Mouse (Mus musculus) heart, postnatal 0 days (tissue): ENCODE measurements around the gene AU041133. TPM values are rescaled to one million over a fixed set of nuclear protein-coding genes. Genes with fewer than 3 reads are reported as not detected.
"Not testable (repeated sequence)": the region's sequence is repeated elsewhere in the genome, so short reads cannot be mapped to it uniquely, and the experiment has no call there.

Experiments
- ATAC-seq: fragments of 200-750 bp; cut with Nextera tagmentation; 2 replicates; pipeline ENCODE4 v1.8.0; 2017; ENCODE audit warnings: low read depth, moderate number of reproducible peaks, moderate library complexity; ENCODE audit not compliant: insufficient read depth
- DNase-seq: peaks from one replicate; pipeline ENCODE4 v3.0.0-alpha.2; 2016; ENCODE audit warnings: low spot score
- H3K27ac ChIP-seq: fragments of 300-500 bp; sonication (generic); 2 replicates; pipeline ENCODE4 v1.5.1; 2014; ENCODE audit warnings: low read depth, mild to moderate bottlenecking
- H3K27me3 ChIP-seq: fragments of 300-500 bp; sonication (generic); 2 replicates; pipeline ENCODE4 v1.6.1; 2014; ENCODE audit warnings: low read length, mixed read lengths; ENCODE audit not compliant: control insufficient read depth, insufficient read depth
- H3K36me3 ChIP-seq: fragments of 300-500 bp; sonication (generic); replicated peaks from 2 replicates; pipeline ENCODE4 v1.6.1; 2014; ENCODE audit warnings: low read length, mixed read lengths; ENCODE audit not compliant: control insufficient read depth, insufficient read depth
- H3K4me1 ChIP-seq: fragments of 300-500 bp; sonication (generic); 2 replicates; pipeline ENCODE4 v1.6.1; 2014; ENCODE audit warnings: antibody characterized with exemption; ENCODE audit not compliant: control insufficient read depth, insufficient read depth
- H3K4me2 ChIP-seq: fragments of 300-500 bp; sonication (generic); 2 replicates; pipeline ENCODE4 v1.6.1; 2014; ENCODE audit warnings: low read depth, mild to moderate bottlenecking, low read length, moderate library complexity
- H3K4me3 ChIP-seq: fragments of 300-500 bp; sonication (generic); 2 replicates; pipeline ENCODE4 v1.5.1; 2014; ENCODE audit warnings: low read depth, low read length
- H3K9ac ChIP-seq: fragments of 300-500 bp; sonication (generic); replicated peaks from 2 replicates; pipeline ENCODE4 v1.6.1; 2014; ENCODE audit warnings: low read depth, low read length, mixed read lengths
- H3K9me3 ChIP-seq: fragments of 300-500 bp; sonication (generic); replicated peaks from 2 replicates; pipeline ENCODE4 v1.6.1; 2016; ENCODE audit warnings: low read length; ENCODE audit not compliant: control insufficient read depth
- CTCF ChIP-seq: IDR thresholded peaks from 2 replicates; pipeline ENCODE4 v1.5.1; 2016; ENCODE audit warnings: antibody characterized with exemption, control low read depth, low read depth
- EP300 ChIP-seq: IDR thresholded peaks from 2 replicates; pipeline ENCODE4 v1.6.1; 2016; ENCODE audit warnings: antibody characterized with exemption, low read depth
- WGBS: fragments of 180-500 bp; shearing (Covaris S2); extraction: QIAGEN DNeasy Blood & Tissue Kit; methylation state at CpG from one replicate; pipeline ENCODE4 v1.1.7; 2014; 5-methylcytosine and 5-hydroxymethylcytosine counted together
- polyA plus RNA-seq: library from polyadenylated mRNA; unstranded; fragments of >200 nt; fragmentation: Nextera tagmentation; extraction: Ambion mirVana; gene quantifications from 2 replicates; pipeline ENCODE4 v1.2.1, GENCODE M21; 2015
- total RNA-seq: library from RNA; depleted of rRNA; stranded (reverse); fragments of >200 nt; gene quantifications from 2 replicates; pipeline ENCODE4 v1.2.3, GENCODE M21; 2014; ENCODE audit warnings: low replicate concordance; rRNA removed

Gene AU041133
- total RNA-seq = 2.8 and 3.7 TPM in 2 replicates
- polyA plus RNA-seq = 4.3 and 4.7 TPM in 2 replicates

DNA sequence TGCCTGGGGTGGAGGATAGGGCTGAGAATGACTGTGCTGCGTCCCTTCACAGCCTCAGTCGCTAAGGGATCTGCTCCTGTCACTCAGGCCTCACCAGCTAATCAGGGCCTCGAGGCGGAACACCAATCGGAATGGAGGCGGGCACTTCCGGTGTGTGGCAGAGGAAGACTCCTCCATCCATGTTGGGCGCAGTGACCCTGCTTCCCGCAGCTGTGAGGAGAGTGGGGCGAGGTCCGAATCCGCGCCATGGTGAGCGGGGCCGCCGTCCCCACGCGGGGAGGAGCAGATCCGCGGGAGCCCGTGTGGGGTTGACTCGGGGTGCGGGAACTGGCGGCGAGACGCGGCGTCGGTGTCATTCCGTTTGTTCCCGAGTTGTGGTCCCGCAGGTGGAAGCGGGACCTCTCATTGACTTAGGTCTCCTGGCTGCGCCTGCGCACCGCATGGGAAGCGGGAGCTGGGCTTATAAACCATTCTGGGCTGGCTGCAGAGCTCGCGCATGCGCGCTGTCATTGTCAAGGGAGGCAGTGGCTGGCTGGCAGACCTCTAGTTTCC is at the start of gene AU041133:
Gene AU041133, plus strand, starts transcription at position 164 of the 552 bp plus-strand sequence.
- Histone ChIP-seq H3K27ac (peak within 1 kb of the TSS; percentile 87), H3K4me3 (peak within 1 kb of the TSS; percentile 73), H3K9ac (peak within 1 kb of the TSS; percentile 67), H3K36me3 (0 out of 2 replicates have a peak, but pooled peaks cover 5% of the 10 kb centered on the region), H3K27me3 (no peaks in the 10 kb centered on the region), H3K4me2 (peak within 1 kb of the TSS; percentile 65), H3K4me1 (no peaks in the 10 kb centered on the region), H3K9me3 (peaks cover 40% of the 10 kb centered on the region)
- DNase-seq (peak; percentile 91), ATAC-seq (peak; percentile 99)
- TF ChIP-seq CTCF = no peak
- no peak for TF ChIP-seq EP300
- WGBS = 2% methylated on average over 41 of the region's 41 CpGs

- Histone ChIP-seq H3K4me3 (peak within 1 kb of the TSS; percentile 56), H3K27ac (peak within 1 kb of the TSS; percentile 86), H3K4me2 (peak within 1 kb of the TSS; percentile 56)
- not testable (repeated sequence) for H3K9ac ChIP-seq, H3K9me3 ChIP-seq, H3K36me3 ChIP-seq, H3K4me1 ChIP-seq, H3K27me3 ChIP-seq
- 17% methylated on average over 39 of the region's 42 CpGs for WGBS
- peak; percentile 98 for ATAC-seq
- peak; percentile 29 for DNase-seq
Observed at GRCm38 (mm10) chr10:82082728-82083621, 44.8 kb upstream of the AU041133 start, which contains the start of gene BC024063. TSS of gene BC024063 (plus strand) at chr10:82083353.

DNA sequence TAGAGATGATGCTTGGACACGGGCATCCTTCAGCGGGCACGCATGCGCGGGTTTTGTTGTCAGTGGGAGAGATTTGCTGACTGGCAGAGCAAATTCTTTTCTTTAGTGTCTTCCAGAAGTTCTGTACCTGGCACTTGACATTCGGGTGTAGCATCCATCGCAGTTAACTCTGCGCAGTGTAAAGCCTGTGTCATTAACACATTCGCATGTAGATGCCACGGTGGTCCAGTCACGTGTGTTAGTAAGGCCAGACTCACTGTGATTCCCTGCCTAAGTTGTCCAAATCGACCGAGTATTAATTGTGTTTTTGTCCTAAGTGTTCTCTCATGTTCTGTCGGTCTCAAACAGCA is 44.2 kb upstream of the AU041133 start:
- H3K9me3 ChIP-seq, H3K36me3 ChIP-seq, H3K27me3 ChIP-seq, DNase-seq, H3K4me1 ChIP-seq, H3K9ac ChIP-seq: not testable (repeated sequence)
- 17% methylated on average over 14 of the region's 14 CpGs for WGBS
- ATAC-seq = peak; percentile 15
- Histone ChIP-seq H3K27ac (peak overlapping the region; percentile 86; the same call in 1 of the 2 replicates), H3K4me3 (peak overlapping the region; percentile 56), H3K4me2 (peak overlapping the region; percentile 56)

DNA sequence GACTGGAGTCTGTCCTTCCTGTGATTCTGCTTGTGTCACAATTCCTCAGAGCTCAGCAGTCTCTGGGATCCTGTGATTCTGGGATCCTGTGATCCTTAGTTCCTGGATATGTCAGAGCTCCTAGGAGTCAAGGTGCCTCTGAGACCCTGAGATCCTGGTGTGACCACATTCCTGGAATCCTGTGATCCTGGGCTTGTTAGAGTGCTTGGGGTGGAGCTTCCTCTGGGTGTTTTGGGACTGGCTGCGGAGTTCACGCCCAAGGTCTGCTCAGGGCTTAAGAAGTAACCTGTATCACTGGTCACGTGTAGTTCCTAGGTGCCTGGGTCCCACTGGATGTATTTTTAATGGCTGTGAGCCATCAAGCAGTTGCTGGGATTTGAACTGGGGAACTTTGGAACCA is 10.6 kb upstream of the AU041133 start:
- no peak overlapping the region for H3K9ac ChIP-seq
- TF ChIP-seq CTCF (no peak), EP300 (no peak)
- H3K27me3 ChIP-seq = no peaks in the 10 kb centered on the region
- H3K27ac ChIP-seq = no peak overlapping the region
- DNase-seq (no peak), ATAC-seq (no peak)
- no peak overlapping the region for H3K4me3 ChIP-seq
- WGBS = 65% methylated on average over 3 of the region's 3 CpGs
- no peaks in the 10 kb centered on the region for H3K36me3 ChIP-seq
- H3K4me1 ChIP-seq = no peaks in the 10 kb centered on the region
- peaks cover 30% of the 10 kb centered on the region for H3K9me3 ChIP-seq
- H3K4me2 ChIP-seq = no peak overlapping the region

DNA sequence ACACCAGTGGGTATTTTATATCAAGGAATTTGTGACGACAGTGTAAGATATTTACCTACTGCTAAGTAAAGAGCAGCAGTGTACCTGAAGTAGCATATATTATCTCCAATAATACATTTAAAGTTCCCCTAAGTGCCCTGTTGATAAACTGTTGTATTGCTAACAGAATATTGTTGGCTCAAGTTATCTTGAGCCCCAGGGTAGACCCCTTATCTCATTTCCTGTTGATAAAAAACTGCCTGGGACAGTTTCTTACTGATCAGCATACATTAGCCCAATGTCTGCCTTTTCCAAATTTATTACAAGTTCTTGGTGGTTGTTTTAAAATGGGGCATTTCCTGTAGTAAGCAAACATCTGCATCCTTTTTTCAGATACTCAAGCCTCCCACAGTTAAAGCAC is 17.5 kb downstream of the AU041133 start:
- Histone ChIP-seq H3K4me2 (no peak overlapping the region), H3K9me3 (peaks cover 53% of the 10 kb centered on the region), H3K4me3 (no peak overlapping the region), H3K27ac (no peak overlapping the region), H3K9ac (no peak overlapping the region), H3K4me1 (no peaks in the 10 kb centered on the region), H3K36me3 (peaks cover 46% of the 10 kb centered on the region), H3K27me3 (no peaks in the 10 kb centered on the region)
- 90% methylated on average over 1 of the region's 1 CpGs for WGBS
- DNase-seq (no peak), ATAC-seq (no peak)
- no peak for TF ChIP-seq CTCF
- no peak for TF ChIP-seq EP300
